Mouse (Mus musculus): ENCODE measurements around the gene Dmbx1.

- TF ChIP-seq CTCF (IDR thresholded peaks at IDR 0.05; ENCODE audit: insufficient read depth, low read length) (no peak), POLR2A (IDR thresholded peaks at IDR 0.05; ENCODE audit: borderline replicate concordance, extremely low read depth, low read depth, low read length) (no peak)
These were observed 53.9 kb downstream of the Dmbx1 start for GRCm38 (mm10) chr4:115885846-115886245.

All from lung, adult 2 months (tissue).